Comparison of ENCODE assay signal across 8 mouse cellular contexts in the genomic region with DNA sequence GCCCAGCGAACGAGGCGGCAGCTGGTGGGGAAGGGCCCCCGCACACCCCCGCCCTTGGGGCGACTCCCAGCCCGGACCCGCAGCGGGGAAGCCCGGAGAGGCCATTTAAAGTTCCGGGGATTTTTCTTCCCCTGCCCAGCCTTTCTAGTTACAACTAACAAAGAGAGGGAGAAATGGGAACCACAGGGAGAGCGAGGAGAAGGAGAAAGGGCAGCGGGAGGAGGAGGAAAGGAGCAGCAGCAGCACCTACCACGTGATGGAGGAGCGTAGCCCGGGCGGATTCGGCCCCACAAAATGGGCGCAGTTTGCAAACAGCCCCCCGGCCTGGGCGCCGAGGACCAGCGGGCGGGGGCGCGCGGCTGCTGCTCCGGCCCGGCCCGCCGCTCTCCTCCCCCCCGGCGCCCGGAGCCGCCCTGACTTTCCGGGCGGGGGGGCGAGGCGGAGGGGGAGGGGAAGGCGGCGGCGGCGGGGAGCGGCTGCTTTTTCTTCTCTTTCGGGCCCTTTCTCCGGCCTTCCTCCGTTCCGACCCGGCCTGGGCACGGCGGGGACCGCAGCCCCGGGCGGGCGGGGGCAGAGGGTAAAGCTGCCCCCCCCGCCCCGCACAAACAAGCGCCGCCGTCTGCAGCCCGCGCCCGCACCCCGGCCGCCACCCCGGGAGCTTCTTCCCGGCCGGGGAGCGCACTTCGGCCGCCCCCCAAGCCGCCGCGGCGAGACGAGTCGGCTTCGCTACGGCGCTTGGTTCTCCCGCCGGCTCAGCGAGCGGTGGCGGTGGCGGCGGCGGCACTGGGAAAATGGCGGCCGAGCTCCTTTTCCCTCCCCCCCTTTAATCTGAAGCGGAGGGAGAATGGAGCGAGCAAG. TPM values are rescaled to one million over a fixed set of nuclear protein-coding genes. Genes with fewer than 3 reads are reported as not detected.
DNase-seq lines count a peak whose midpoint lies in the region; ATAC-seq lines count a peak whose summit lies in the region.

No protein-coding gene starts in this region.

- intact Hi-C loops in heart, postnatal 10 days (cut with DNase I): loop anchor here (2.0 to 5.0 kb wide), 2 partner anchors 59 to 95 kb away; no protein-coding TSS in a partner anchor

- peak overlapping the region; percentile 99 for H3K9ac ChIP-seq in forebrain, embryonic 13.5 days
- peak overlapping the region; percentile 99 for H3K9ac ChIP-seq in liver, embryonic 16.5 days (ENCODE audit: low read depth, low read length)
- H3K9ac ChIP-seq in neural tube, embryonic 13.5 days: peak overlapping the region; percentile 99

- peak overlapping the region; percentile 100 for H3K27ac ChIP-seq in forebrain, embryonic 13.5 days
- peak overlapping the region; percentile 100 for H3K27ac ChIP-seq in liver, embryonic 16.5 days (ENCODE audit: low read length)
- H3K27ac ChIP-seq in neural tube, embryonic 13.5 days (replicated peaks): peak overlapping the region; percentile 100

- no peaks in the 10 kb centered on the region for H3K36me3 ChIP-seq in forebrain, embryonic 13.5 days (ENCODE audit: poor library complexity, severe bottlenecking)
- H3K36me3 ChIP-seq in liver, embryonic 16.5 days (ENCODE audit: control insufficient read depth, insufficient read depth): no peaks in the 10 kb centered on the region
- H3K36me3 ChIP-seq in neural tube, embryonic 13.5 days: no peaks in the 10 kb centered on the region

- DNase-seq in CD8-positive naive resting alpha-beta T cell, adult 2 months (ENCODE audit: low read depth in 2 of 2, low spot score in 2 of 2): peak; percentile 39 to 49
- DNase-seq in heart, postnatal 10 days: peak; percentile 81 to 84
- DNase-seq in large intestine, adult 2 months (ENCODE audit: low read depth, low spot score): peak; percentile 37
- peak; percentile 38 for DNase-seq in telencephalon, adult 2 months (ENCODE audit: low read depth, low spot score)

- no peaks in the 10 kb centered on the region for H3K27me3 ChIP-seq in forebrain, embryonic 13.5 days
- H3K27me3 ChIP-seq in liver, embryonic 16.5 days (ENCODE audit: control insufficient read depth, insufficient read depth, low read depth, low read length): no peaks in the 10 kb centered on the region
- no peaks in the 10 kb centered on the region for H3K27me3 ChIP-seq in neural tube, embryonic 13.5 days

- ATAC-seq in cerebellum, adult (ENCODE audit: insufficient number of reproducible peaks, low FRiP score, low TSS enrichment): peak; percentile 13; the same call in 1 of the 2 replicates
- peak; percentile 59 for ATAC-seq in forebrain, embryonic 13.5 days
- peak; percentile 53 for ATAC-seq in liver, embryonic 16.5 days (ENCODE audit: low read depth)
- ATAC-seq in neural tube, embryonic 13.5 days (ENCODE audit: low read depth): peak; percentile 60

- peaks cover 34% of the 10 kb centered on the region for H3K4me1 ChIP-seq in forebrain, embryonic 13.5 days
- H3K4me1 ChIP-seq in liver, embryonic 16.5 days (ENCODE audit: control insufficient read depth, low read depth, low read length): peaks cover 14% of the 10 kb centered on the region
- peaks cover 36% of the 10 kb centered on the region for H3K4me1 ChIP-seq in neural tube, embryonic 13.5 days (replicated peaks)

- WGBS in forebrain, embryonic 13.5 days: under 1% methylated on average over 34 of the region's 92 CpGs
- under 1% methylated on average over 89 of the region's 92 CpGs for WGBS in large intestine, adult 2 months
- 0% methylated on average over 72 of the region's 92 CpGs for WGBS in liver, embryonic 16.5 days (ENCODE audit: insufficient replicate concordance)
- 0% methylated on average over 53 of the region's 92 CpGs for WGBS in neural tube, embryonic 13.5 days

- H3K4me2 ChIP-seq in forebrain, embryonic 13.5 days: peak overlapping the region; percentile 78
- peak overlapping the region; percentile 74 for H3K4me2 ChIP-seq in liver, embryonic 16.5 days (ENCODE audit: low read depth, low read length)
- peak overlapping the region; percentile 84 for H3K4me2 ChIP-seq in neural tube, embryonic 13.5 days

- H3K9me3 ChIP-seq in forebrain, embryonic 13.5 days (replicated peaks): no peaks in the 10 kb centered on the region
- H3K9me3 ChIP-seq in liver, embryonic 16.5 days (replicated peaks; ENCODE audit: control insufficient read depth, low read length): no peaks in the 10 kb centered on the region
- no peaks in the 10 kb centered on the region for H3K9me3 ChIP-seq in neural tube, embryonic 13.5 days

- H3K4me3 ChIP-seq in forebrain, embryonic 13.5 days: peak overlapping the region; percentile 76
- peak overlapping the region; percentile 76 for H3K4me3 ChIP-seq in liver, embryonic 16.5 days (ENCODE audit: low read depth, low read length)
- peak overlapping the region; percentile 87 for H3K4me3 ChIP-seq in neural tube, embryonic 13.5 days

RNA-seq across cellular contexts. Expression of a gene that starts 27.0 kb away (rescaled TPM):
- 26.1 and 29.3 TPM in 2 replicates for polyA plus RNA-seq in forebrain, embryonic 13.5 days (2015; fragmentation: Nextera tagmentation; extraction: Ambion mirVana)
- total RNA-seq in heart, postnatal 10 days (2021): 10 to 100 TPM; 34.4 to 37.4 TPM
- polyA plus RNA-seq in large intestine, adult 2 months (2012; rRNA removed): 31.6 and 51.2 TPM in 2 replicates
- 5.2 and 5.6 TPM in 2 replicates for polyA plus RNA-seq in liver, embryonic 16.5 days (2015; fragmentation: Nextera tagmentation; extraction: Ambion mirVana)
- 28.9 and 30.9 TPM in 2 replicates for polyA plus RNA-seq in neural tube, embryonic 13.5 days (2015; fragmentation: Nextera tagmentation; extraction: Ambion mirVana)

Comparison
In these comparisons a context has a peak if more than half of its experiments do, and no peak if none do; other contexts are left out.
1. Peak in every context shown above with its lines: DNase-seq, ATAC-seq, H3K4me3 ChIP-seq and H3K27ac ChIP-seq.